Mouse (Mus musculus) kidney, adult 2 months (tissue): ENCODE results near the gene Hdlbp. TPM values are rescaled to one million over a fixed set of nuclear protein-coding genes. Genes with fewer than 3 reads are reported as not detected.
"Not testable (repeated sequence)": the region's sequence is repeated elsewhere in the genome, so short reads cannot be mapped to it uniquely, and the experiment has no call there.

Experiments
- DNase-seq: peaks from one replicate; pipeline ENCODE4 v3.0.0; 2021
- H3K27ac ChIP-seq: fragments of 200-500 bp; 2 replicates; pipeline ENCODE4 v1.5.1; 2012; ENCODE audit warnings: low read depth, low read length, control low read depth, inconsistent platforms; ENCODE audit not compliant: insufficient read depth
- H3K27me3 ChIP-seq: fragments of 200-500 bp; replicated peaks from 2 replicates; pipeline ENCODE4 v1.6.1; 2012; ENCODE audit warnings: mild to moderate bottlenecking, moderate library complexity, low read length, inconsistent platforms; ENCODE audit not compliant: control insufficient read depth, insufficient read depth
- H3K36me3 ChIP-seq: fragments of 200-500 bp; 2 replicates; pipeline ENCODE4 v1.6.1; 2012; ENCODE audit warnings: mild to moderate bottlenecking, moderate library complexity, low read length, inconsistent platforms; ENCODE audit not compliant: control insufficient read depth, insufficient read depth
- H3K4me1 ChIP-seq: fragments of 200-500 bp; 2 replicates; pipeline ENCODE4 v1.6.1; 2011; ENCODE audit warnings: low read length; ENCODE audit not compliant: control insufficient read depth, insufficient read depth
- H3K4me3 ChIP-seq: fragments of 200-500 bp; 2 replicates; pipeline ENCODE4 v1.5.1; 2011; ENCODE audit warnings: mild to moderate bottlenecking, low read depth, low read length, control low read depth; ENCODE audit not compliant: insufficient read depth
- CTCF ChIP-seq: fragments of 200-500 bp; conservative IDR thresholded peaks from 2 replicates; pipeline ENCODE4 v1.5.1; 2011; ENCODE audit warnings: low read depth, mild to moderate bottlenecking, control low read depth, low read length, moderate library complexity, mixed read lengths; ENCODE audit not compliant: insufficient read depth, insufficient read length
- POLR2A ChIP-seq: fragments of 200-500 bp; IDR thresholded peaks from one replicate; pipeline ENCODE4 v1.6.1; 2011; ENCODE audit warnings: low read depth, low read length, control low read depth
- WGBS: fragments of 180-500 bp; shearing (Covaris S2); methylation state at CpG from one replicate; pipeline ENCODE4 v1.1.7; 2018; 5-methylcytosine and 5-hydroxymethylcytosine counted together
- polyA plus RNA-seq: library from polyadenylated mRNA; depleted of rRNA; stranded (reverse); fragments of >200 nt; gene quantifications from 2 replicates; pipeline ENCODE4 v1.2.3, GENCODE M21; 2012

Hdlbp gene
- polyA plus RNA-seq, 1 experiment, result 97.8 TPM

GRCm38 (mm10) chr1:93506944-93507676, 28.5 kb upstream of the Hdlbp start:
- Histone ChIP-seq H3K4me1 (peaks cover 4% of the 10 kb centered on the region; the same call in 1 of the 2 replicates), H3K27me3 (no peaks in the 10 kb centered on the region), H3K27ac (no peak overlapping the region), H3K4me3 (no peak overlapping the region), H3K36me3 (peaks cover 4% of the 10 kb centered on the region)
- DNase-seq, result peak; percentile 55
- TF ChIP-seq POLR2A (no peak), CTCF (0 out of 2 replicates have a peak, but pooled peaks have one; percentile 18)
- WGBS, result 46% methylated on average over 10 of the region's 10 CpGs

GRCm38 (mm10) chr1:93495312-93495711, 16.7 kb upstream of the Hdlbp start:
- H3K27me3 ChIP-seq, result no peaks in the 10 kb centered on the region
- TF ChIP-seq CTCF, result no peak
- no peak for TF ChIP-seq POLR2A
- H3K36me3 ChIP-seq, result peaks cover 6% of the 10 kb centered on the region
- 80% methylated on average over 3 of the region's 3 CpGs for WGBS
- no peak overlapping the region for H3K27ac ChIP-seq
- H3K4me1 ChIP-seq, result 0 out of 2 replicates have a peak, but pooled peaks cover 3% of the 10 kb centered on the region
- DNase-seq, result no peak
- no peak overlapping the region for H3K4me3 ChIP-seq

GRCm38 (mm10) chr1:93486302-93486701, 7.7 kb upstream of the Hdlbp start:
- not testable (repeated sequence) for H3K36me3 ChIP-seq, DNase-seq, H3K4me1 ChIP-seq, H3K27ac ChIP-seq, H3K27me3 ChIP-seq, H3K4me3 ChIP-seq
- 61% methylated on average over 3 of the region's 3 CpGs for WGBS

GRCm38 (mm10) chr1:93479476-93480083, 965 bp upstream of the Hdlbp start:
- DNase-seq, result peak; percentile 38

GRCm38 (mm10) chr1:93477758-93478585, 643 bp downstream of the Hdlbp start:
- DNase-seq, result peak; percentile 99
- Histone ChIP-seq H3K27ac (peak overlapping the region; percentile 97), H3K4me1 (no peaks in the 10 kb centered on the region), H3K4me3 (peak overlapping the region; percentile 64), H3K36me3 (no peaks in the 10 kb centered on the region), H3K27me3 (no peaks in the 10 kb centered on the region)
- TF ChIP-seq CTCF (peak; percentile 44; the same call in 1 of the 2 replicates), POLR2A (peak; percentile 55)
- WGBS, result under 1% methylated on average over 41 of the region's 41 CpGs

More at GRCm38 (mm10) chr1:93479476-93480083, 965 bp upstream of the Hdlbp start:
- no peaks in the 10 kb centered on the region for H3K4me1 ChIP-seq
- H3K36me3 ChIP-seq, result no peaks in the 10 kb centered on the region
- WGBS, result 3% methylated on average over 23 of the region's 23 CpGs
- H3K27me3 ChIP-seq, result no peaks in the 10 kb centered on the region
- no peak for TF ChIP-seq CTCF
- no peak for TF ChIP-seq POLR2A
- peak overlapping the region; percentile 89; the same call in 1 of the 2 replicates for H3K27ac ChIP-seq
- H3K4me3 ChIP-seq, result peak overlapping the region; percentile 94

- H3K27ac ChIP-seq, result no peak overlapping the region
- no peak overlapping the region for H3K4me3 ChIP-seq
- H3K27me3 ChIP-seq, result no peaks in the 10 kb centered on the region
- TF ChIP-seq POLR2A (no peak), CTCF (no peak)
- DNase-seq, result no peak
- 90% methylated on average over 3 of the region's 3 CpGs for WGBS
- H3K36me3 ChIP-seq, result no peaks in the 10 kb centered on the region
- H3K4me1 ChIP-seq, result no peaks in the 10 kb centered on the region
Observed at GRCm38 (mm10) chr1:93475694-93476093, 2.9 kb downstream of the Hdlbp start.

- DNase-seq, result no peak
- no peaks in the 10 kb centered on the region for H3K36me3 ChIP-seq
- no peak overlapping the region for H3K4me3 ChIP-seq
- peaks cover 3% of the 10 kb centered on the region; the same call in 1 of the 2 replicates for H3K4me1 ChIP-seq
- no peak for TF ChIP-seq CTCF
- TF ChIP-seq POLR2A, result no peak
- 92% methylated on average over 4 of the region's 4 CpGs for WGBS
- H3K27ac ChIP-seq, result no peak overlapping the region
- H3K27me3 ChIP-seq, result no peaks in the 10 kb centered on the region
Observed at GRCm38 (mm10) chr1:93468626-93469025, 10.0 kb downstream of the Hdlbp start.
